Mouse (Mus musculus): Measurements from ENCODE around the gene Dnah7a.

DNA sequence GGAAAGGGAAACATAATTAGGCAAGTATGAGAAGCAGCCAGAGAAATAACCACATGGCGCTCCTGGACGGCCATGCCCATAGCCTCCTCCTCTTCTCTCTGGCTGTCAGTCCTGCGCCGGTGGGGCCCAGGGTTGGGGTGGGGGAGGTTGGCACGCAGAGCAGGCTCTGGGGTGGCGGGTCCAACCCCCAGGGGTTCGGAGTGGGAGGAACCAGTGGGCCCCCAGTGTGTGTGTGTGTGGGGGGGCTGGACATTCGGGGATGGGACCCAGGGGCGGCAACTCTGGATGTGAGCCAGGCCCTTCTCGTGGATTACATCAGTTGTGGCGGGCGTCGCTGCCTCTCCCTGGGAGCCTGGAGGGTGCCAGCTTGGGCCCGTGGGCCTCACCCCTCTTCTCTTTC is 317.8 kb downstream of the Dnah7a start:
- no peak for TF ChIP-seq CTCF (IDR thresholded peaks at IDR 0.05; ENCODE audit: low read depth, low read length)
- TF ChIP-seq POLR2A (IDR thresholded peaks at IDR 0.05; ENCODE audit: extremely low read depth, insufficient read depth, low read length) = no peak
